Mouse (Mus musculus) ovary, postnatal 14 days (tissue): ENCODE measurements at regions not wholly inside any gene's neighbourhood (a gene's known extent, or its start where the extent isn't known, plus 50 kb on each side); places are given as distances from the start of the nearest gene placed in this dataset.
A peak's percentile ranks its signal among the peaks of the same experiment; 100 is the strongest.

Source experiments
- DNase-seq: peaks from one replicate; pipeline ENCODE4 v3.0.0; 2022; ENCODE audit warnings: low spot score

DNA sequence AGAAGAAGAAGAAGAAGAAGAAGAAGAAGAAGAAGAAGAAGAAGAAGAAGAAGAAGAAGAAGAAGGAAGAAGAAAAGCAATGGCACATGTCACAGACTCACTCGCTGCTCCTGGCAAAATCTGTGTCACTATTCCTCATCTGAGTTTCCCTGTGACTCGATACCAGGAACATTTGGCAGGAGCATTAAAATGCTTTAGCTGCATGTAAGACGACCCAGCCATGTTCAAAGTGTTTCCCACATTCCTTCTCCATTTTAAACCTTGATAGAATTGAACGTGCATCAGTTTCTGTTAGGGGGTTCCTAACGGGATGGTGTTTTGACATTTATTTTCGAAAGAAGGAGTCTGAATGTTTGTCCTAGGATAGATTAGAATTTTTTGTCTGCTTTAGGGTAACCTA lies 51.2 kb upstream of the Pja2 start:
- no peak for DNase-seq

DNA sequence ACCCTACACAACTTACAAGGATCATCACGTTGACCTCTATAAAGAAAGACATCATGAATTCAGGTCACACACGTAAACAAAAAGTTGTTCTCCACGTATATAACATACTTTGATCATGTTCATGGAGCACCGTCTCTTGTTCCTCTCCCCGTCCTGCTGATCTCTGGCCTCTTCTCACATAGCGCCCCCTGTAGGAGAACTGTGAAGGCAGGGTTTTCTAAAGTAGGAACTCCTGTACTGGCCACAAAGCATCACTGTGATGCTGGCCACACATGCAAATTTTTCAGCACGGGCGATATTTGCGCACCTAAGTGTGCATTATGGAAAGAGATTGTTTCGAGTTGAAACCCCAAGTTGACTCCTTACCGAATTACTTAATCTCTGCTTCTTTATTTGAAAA lies 51.9 kb upstream of the Pja2 start:
- DNase-seq, result no peak

DNA sequence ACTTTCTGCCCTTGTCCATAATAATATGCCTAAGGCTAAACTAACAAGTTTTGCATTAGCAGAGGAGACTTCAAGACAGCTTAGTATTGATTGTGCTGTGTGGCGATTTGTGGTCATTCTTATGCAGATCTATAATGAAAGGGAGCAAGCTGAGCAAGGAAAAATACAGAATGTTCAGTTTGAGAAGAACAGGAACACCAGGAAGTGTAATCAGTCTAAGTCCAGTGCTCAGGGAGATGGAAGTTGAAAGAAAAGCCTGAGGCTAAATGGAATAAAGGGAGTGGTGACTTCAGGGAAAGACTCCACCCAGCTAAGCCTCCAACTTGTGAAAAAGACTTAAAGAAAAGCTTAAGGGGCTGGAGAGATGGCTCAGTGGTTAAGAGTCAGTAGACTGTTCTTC lies 58.6 kb upstream of the Pja2 start:
- no peak for DNase-seq

DNA sequence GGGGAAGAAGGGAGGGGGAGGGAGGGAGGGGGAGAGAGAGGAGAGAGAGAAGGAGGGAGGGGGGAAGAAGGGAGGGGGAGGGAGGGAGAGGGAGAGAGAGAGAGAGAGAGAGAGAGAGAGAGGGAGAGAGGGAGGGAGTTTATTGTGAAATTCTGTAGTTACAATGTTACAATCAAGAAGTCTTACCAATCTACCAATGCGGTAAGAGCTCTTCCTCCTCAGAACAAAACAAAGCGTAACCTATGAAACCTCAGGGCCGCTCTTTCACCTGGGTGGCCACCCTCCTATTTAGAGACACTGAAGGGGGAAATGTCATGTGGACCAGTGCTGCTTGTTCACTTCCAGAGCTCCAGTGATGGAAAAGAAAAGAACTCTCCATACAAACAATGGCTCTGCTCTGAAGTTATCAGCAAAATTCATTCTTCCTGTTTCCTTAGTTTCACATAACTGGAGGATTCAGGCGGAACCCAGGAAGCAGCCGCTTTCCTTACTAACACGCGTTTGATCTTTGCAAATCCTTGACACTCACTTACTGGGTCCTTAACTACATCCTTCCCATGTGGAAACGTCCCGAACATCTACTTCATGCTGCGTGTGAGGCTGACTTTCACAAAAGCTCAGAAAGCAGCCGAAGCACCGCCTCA lies 65.7 kb upstream of the Pja2 start:
- DNase-seq, result no peak

DNA sequence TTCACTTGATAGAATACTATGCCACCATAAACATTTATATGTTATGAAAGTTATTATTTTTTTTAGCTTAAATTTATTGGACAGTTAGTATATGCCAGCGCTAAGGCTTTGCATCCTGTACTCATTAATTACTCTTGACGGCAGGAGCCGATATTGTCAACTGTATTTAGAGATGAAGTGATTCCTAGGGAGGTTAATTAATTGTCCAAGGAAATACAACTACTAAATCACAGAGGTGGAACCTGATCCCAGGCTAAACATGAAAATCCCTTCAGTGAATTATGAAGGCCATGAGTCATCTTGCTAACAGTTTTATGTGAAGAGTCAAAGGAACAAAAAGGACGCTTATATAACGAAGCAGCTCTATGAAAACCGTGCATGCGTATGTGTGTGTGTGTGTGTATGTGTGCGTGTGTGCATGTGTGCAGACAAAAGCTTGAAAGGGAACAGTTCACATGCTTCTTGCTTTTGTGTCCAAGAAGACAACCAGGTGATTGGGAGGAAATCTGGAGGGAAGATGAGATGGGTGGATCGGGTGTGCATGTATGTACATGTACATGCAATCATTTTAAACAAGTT lies 66.5 kb upstream of the Pja2 start:
- DNase-seq, result no peak

DNA sequence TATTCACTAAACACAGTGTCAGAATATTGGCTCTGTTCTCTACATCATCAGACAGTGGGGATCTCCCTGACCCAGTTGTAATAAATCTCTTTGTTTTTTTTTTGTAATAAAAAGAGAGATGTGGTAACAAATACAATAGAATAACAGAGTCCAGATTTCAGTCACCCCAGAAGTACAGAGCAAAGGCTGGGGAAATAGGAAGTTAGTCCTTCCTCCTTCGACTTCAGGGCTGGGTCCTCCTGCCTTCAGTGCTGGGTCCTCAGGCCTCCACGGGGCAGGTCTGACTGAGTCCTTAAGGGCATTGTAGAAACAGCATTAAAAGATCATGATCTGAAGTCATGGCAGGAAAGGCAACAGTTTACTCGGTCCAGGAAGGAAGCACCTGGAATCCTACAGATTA lies 67.0 kb upstream of the Pja2 start:
- no peak for DNase-seq

DNA sequence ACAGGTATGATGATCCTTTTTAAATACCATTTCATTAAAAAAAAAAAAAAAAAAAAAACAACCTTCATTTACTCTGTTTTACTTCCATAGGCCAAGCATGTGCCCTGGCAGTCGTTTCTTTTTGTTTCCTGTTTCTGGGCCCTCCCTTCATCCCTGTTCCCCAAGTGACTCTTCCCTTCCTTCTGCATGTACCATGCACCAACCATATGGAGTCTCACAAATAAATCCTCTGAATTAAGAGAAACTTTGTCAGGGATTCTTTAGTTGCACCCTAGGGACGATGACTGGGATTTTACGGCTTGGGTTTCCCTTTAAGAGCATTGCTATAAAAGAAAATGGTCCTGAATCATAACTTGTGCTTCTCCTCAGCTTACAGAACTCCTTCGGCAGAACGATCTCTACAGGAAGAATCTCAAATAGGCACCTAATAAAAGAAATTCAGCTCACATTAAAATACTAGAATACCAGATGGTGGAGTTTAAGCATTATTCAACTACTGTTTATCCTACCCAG lies 75.1 kb upstream of the Pja2 start:
- no peak for DNase-seq

DNA sequence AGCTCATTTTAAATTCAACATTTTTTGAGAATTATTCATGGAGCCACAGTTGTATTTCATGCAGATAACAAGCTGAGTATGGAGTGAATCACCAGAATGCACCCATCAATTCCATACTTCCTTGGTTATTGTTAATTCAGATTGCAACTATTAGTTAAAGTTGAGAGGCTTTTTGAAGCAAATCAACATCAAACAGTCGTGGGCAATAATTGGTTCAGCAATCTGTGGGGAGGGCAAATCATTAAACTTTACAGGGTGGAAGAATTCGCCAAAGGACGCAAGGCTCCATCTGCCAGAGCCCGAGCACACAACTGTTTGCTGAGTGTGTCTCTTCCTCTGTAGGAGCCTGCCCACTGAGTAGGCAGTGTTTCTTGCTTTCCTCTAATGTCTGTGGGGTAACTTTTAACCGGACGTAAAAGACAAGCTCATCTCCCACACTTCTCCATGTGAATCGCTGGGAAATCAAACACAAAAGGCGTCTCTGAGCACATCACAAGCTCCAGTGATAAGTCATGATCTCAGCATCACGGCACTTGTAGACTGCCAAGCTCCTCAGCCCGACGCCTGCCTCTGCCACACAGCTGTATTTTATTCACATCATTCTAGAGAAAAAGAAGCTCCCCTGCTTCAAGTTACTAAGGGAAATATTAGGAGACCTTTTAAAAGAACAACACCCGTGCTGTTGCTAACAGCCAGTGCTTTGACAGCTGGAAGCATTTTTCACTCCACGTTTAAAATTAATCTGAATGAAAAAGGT lies 75.7 kb upstream of the Pja2 start:
- no peak for DNase-seq

DNA sequence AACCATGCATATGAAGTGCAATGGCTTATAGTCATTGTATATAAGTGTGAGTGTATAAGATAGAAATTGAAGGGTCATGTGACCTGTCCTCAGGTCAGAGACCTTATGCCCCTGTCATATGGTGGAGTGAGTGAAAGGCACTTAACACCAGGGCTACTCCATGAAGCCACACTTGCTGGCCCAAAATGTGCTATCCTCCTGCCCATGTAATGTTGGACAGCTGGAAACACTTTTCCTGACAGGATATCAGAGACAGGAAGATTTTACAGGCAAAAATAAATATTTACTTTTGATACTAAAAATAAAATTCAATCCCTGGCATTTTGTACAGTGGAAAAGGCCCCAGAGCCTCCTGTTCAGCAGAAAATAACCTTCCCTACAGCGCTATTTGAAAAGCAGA lies 94.1 kb upstream of the Pja2 start:
- DNase-seq, result no peak

DNA sequence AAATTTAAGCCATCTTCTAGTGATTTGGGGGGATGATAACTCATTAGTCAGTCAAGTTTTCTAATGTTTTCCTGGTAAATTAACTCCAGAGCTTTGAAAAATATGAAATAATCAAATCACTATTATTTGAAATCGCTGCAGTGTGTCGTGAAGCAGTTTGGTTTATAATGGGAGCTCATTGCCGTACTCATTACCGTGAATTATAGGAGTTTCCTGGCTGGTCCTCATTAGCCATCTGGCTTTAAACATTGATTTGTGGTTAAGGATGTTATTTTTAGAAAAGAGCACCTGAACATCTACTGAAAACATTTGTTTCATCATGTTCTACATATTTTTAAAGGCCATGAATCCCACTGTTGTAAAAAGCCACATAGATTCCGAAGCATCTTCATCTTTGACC lies 94.8 kb upstream of the Pja2 start:
- DNase-seq, result no peak

DNA sequence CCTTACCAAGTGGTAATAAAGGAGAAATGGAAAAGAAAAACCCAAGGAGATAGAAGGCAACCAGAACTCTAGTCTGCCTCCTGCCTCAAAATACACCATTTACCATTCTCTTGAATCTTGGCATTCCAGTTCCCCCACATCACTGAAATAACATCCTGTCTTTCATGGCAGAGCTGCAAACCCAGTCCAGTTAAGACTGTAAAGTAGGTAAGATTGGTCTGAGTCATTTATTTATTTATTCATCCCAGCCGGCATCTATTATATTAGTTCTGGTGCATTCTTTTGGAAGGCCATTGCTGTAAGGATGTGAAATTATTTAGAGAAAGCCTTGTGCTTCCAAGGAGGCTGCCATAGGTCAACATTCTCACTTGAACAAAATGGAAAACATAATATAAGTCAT lies 107.9 kb upstream of the Pja2 start:
- DNase-seq, result no peak

DNA sequence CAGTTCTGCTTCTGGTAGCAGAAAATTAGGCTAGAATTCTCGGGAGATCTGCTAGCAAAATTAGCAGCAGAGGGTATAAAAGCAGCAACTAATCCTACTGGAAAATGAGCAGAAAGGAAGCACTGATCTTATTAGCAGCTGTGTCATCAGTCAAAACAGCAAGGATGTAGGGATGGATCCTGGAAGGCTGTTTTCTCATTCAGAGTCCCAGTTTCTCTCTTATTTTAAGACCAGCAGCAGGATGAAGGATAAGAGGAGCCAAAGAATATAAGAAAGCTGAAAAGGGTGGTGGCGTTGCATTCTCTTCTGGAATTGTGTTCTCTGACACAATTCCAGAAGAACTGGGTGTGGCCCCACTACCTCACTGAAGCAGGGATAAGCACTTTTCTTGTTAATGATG lies 123.0 kb upstream of the Pja2 start:
- DNase-seq, result no peak

DNA sequence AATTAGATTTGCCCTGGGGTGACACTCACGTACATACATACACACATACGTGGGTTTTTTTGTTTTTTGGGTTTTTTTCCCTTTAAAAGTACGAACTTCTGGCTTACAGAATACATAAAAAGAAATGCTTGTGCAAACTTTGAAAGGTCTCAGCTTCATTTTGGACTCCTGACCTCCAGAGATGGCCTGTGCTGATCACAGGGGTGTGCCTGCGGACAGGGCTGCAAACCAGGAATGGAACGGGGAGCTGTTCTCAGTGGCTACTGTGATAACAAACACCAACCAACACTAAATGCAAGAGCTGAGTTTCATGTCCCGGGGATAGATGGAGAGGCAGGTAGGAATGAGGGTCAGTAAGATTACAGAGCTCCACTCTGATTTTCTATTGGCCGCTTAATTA lies 134.3 kb upstream of the Man2a1 start:
- no peak for DNase-seq

DNA sequence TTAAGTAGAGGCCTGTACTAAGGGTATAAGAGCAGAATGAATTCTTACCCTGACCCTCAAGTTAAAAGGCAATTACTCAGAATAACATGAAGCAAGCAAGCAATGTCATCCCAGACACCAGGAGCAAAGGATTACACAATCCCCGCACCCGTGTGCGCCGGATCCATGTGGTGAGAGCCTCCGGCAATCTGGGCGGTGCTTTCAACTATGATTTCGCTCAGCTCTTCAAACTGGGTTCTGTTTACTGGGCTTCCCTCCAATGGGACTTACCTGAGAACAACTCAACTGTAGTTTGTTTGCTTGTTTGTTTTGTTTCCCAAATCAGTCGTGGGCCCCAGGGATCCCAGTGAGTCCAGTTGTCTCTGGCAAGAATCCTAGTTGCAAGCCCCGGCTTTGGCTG lies 133.8 kb upstream of the Man2a1 start:
- no peak for DNase-seq

DNA sequence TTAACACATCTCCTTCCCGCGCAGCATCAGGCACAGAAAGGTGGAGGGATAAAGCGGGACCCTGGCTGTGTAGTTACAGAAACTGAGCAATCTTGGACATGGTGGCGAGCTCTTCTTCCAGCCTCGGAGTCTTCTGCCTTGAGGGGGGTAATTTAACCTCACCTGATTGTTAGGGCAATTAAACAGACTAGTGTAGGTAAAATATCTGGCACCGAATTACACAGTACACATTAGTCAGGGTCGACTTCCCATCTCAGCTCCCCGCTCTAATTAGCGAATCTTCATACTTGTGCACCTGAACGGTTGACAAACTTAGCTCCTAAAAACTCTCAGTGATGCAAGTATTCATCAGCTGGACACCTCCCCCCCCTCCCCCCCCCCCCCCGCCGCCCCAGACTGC lies 133.2 kb upstream of the Man2a1 start:
- DNase-seq, result no peak

DNA sequence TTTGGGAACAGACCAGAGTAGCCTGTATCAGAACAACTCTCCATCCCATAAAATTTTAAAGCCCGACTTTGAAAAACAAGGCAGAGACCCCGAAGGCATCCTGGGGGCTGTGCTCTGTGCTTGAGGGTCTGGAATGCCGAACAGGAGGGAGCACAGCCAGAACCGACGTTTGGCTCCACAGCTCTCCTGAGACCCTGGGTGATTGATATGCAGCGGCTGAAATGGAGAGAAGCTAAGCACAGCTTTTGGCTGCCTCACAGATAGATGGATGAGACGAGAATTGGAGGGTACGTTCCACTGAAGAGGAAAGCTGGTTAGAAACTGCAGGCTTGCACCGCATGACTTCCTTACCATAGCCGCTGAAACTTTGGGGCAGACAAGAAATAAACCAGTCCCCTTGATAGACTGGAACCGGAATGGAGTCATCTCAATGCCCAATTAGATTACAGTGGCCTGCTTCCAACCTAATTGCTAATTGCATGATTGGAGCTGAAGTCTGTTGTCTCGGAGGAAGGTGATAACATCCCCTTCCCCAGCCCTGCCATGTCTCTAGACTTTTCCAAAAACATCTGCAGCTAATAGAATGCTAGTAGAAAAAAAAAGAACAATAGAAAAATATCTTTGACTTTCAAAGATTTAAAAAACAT lies 130.7 kb upstream of the Man2a1 start:
- DNase-seq, result no peak

DNA sequence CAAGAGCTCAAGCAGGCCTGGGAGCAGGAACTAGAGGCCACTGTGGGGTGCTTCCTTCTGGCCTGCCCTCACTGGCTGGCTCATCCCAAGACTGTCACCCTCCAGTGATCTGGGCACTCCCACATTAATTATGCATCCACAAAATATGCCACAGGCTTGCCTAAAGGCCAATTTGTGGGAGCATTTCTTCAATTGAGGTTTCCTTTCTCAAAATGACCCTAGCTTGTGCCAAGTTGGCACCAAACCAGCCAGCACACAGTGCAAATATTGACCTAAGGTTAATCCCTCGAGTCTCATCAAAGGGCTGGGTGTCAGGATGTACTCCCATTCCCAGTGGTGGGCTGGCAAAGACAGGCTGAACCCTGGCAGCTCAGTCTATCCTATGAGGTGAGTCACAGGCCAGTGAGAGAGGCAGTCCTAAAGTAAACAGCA lies 119.9 kb upstream of the Man2a1 start:
- peak; percentile 23 for DNase-seq

DNA sequence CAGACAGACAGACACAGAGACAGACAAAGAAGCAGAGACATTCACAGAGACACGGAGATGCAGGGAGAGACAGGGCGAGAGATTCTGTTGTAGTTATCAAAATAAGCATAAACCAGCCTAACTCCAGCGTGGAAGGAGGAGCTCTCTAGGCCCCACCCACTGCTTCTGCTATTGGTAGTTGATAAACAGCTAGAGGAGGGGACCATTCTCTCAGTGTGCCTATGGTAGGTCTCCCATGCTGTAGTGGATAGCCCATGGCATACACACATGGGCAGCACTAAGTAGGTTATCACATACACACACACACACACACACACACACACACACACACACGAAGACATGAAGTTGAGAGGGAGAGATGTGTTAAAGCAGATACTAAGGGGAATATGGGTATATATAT lies 115.7 kb upstream of the Man2a1 start:
- DNase-seq, result no peak

DNA sequence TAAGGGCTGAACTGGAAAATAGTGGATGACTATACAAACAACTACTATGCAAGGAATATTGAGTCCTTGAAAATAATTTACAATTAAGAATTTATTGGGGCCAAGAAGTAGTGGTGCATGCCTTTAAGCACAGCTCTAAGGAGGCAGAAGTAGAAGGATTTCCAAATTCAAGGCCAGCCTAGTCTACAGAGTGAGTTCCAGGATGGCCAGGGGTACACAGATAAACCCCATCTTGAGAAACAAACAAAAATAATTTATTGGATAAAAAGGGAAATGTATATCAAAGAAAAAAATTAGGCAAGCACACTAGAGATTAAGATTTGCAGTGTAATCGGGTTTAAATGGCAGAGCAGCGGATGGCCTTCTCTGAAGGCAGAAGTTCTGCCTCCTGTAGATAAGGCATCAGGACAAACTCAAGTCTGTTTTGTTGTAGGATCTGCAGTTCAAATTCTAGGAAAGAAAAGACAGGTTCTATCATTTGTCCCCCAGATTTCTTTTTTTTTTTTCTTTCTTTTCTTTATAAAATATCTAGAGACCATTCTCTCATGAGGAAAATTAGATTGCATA lies 110.7 kb upstream of the Man2a1 start:
- no peak for DNase-seq

DNA sequence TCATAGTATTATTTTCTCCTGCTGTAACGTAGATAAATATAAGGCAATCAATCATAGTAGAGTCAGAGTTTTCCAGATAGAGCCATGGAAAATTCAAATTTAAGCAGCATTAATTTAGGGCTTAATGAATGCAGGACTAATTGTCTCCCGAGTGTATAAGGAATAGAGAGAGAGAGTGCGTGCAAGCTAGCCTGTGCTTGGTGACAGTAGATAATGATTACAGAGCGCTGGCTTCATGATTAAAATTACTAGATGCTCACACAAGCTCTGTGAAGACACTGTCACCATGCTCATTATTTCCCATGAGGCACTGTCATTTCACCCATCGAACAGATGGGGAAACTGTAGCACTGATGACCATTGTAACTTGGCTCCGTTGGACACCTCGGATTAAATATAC lies 109.9 kb upstream of the Man2a1 start:
- no peak for DNase-seq

DNA sequence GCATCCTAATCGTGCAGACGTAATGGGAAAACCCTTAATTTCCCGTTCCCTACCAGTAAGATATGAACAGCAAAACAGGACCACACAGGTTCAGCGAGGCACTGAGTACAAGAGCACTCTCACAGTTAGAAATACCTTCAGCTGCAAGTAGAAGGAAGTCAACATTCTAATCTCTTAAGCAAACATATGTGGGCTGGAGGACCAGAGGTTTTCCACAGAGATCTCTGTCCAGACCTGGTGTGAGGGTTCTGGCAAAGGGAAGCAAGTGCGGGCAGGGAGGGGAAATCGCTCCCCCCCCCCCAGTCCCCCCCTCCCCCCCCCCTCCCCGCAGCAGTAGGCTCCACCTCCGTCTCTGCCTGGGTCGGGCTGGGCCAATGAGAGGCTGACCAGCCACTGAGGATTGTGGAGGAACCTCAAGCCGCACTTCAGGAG lies 108.6 kb upstream of the Man2a1 start:
- no peak for DNase-seq

DNA sequence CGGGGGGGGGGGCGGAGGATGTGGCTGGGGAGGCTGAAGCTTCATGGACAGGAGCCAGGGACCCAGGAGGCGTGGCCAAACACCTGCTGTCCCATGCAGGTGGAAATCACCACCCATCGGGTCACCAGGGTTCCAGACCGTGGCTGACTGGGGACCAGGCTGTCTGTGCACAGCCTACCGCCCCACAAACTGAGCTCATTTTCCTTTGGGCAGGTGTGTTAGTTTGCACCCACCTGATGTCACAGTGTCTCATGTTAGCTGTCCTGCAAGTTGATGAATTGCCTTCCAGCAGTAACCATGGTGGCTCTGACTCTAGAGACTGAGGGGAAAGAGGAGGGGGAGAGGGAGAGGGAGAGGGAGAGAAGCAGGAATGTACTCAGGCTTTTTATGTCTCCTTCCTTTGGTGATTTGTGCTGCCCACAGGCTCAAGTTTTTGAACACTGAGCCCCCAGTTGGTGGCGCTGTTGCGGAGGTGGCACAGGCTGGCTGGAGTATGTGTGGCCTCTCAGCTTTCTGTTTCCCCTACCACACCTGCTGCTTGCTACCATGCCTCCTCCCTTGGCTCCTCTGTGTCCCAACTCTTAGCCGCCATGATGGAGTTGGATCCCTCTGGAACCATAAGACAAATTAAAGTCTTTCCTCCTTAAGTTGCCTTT lies 107.8 kb upstream of the Man2a1 start:
- DNase-seq, result no peak
